Mouse (Mus musculus) Patski (cell line): ENCODE data around the gene Nr1h4. TPM values are rescaled to one million over a fixed set of nuclear protein-coding genes. Genes with fewer than 3 reads are reported as not detected.

Experiments
- ATAC-seq: fragments of 100-300 bp; one replicate; pipeline ENCODE4 v1.8.0; 2021
- CTCF ChIA-PET: fragments of 350-600 bp; sonication (Branson Sonifier 250); formaldehyde crosslinking; loops from one replicate; lab custom pipeline; 2022; ENCODE audit warnings: inconsistent platforms; lab: Charles Lee
- POLR2A ChIA-PET: fragments of 350-600 bp; sonication (Branson Sonifier 250); formaldehyde crosslinking; loops from one replicate; lab custom pipeline; 2022; ENCODE audit warnings: antibody characterized with exemption, inconsistent platforms; lab: Charles Lee
- DNase-seq: peaks from one replicate; pipeline ENCODE4 v3.0.0-alpha.2; 2011; ENCODE audit warnings: low read depth, low spot score
- H3K27me3 ChIP-seq: fragments of 371-371 bp; one replicate; pipeline ENCODE4 v1.5.1; 2021
- CTCF ChIP-seq: fragments of 100-300 bp; IDR thresholded peaks from one replicate; pipeline ENCODE4 v1.5.1; 2021
- in situ Hi-C: fragments of 300-500 bp; cut with MboI; formaldehyde crosslinking; loops from 3 replicates; pipeline ENCODE4 v1.11.1; 2018; ENCODE audit warnings: low pct_unique_long_range_greater_than_20kb, mixed read lengths
- polyA plus RNA-seq: library from polyadenylated mRNA; unstranded; gene quantifications from one replicate; pipeline ENCODE4 v1.2.3, GENCODE M21; 2021

Gene Nr1h4
- polyA plus RNA-seq, 1 experiment from 2014 or later = 1.3 TPM

DNA sequence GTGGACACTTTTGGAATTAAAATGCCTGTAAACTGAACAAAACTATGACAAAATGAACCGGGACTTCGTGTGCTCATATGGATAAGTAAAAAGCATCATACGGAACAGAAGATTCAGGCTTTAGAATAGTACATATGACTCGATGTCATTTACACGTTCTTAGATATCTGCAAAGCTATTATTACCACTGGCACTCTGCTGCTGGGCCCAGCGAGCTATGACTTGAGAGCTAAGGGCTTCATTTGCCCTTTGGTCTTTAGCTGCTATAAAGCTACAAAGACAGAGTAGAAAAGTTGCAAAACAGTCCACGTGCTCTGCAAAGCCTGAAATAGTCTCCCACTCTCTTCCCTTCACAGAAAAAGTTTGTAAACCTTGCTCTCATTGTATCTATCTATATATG lies 10.9 kb downstream of the Nr1h4 start:
- TF ChIP-seq CTCF = no peak
- ATAC-seq (no peak), DNase-seq (no peak)
- in situ Hi-C loops = no loop called here
- POLR2A ChIA-PET = interaction anchor here (0.6 kb wide), 1 partner anchor 9 kb away, joined by 4 read pairs; no protein-coding TSS in a partner anchor
- CTCF ChIA-PET = interaction anchor here (0.9 kb wide), 1 partner anchor 61 kb away, joined by 3 read pairs; no protein-coding TSS in a partner anchor
- H3K27me3 ChIP-seq = no peaks in the 10 kb centered on the region

DNA sequence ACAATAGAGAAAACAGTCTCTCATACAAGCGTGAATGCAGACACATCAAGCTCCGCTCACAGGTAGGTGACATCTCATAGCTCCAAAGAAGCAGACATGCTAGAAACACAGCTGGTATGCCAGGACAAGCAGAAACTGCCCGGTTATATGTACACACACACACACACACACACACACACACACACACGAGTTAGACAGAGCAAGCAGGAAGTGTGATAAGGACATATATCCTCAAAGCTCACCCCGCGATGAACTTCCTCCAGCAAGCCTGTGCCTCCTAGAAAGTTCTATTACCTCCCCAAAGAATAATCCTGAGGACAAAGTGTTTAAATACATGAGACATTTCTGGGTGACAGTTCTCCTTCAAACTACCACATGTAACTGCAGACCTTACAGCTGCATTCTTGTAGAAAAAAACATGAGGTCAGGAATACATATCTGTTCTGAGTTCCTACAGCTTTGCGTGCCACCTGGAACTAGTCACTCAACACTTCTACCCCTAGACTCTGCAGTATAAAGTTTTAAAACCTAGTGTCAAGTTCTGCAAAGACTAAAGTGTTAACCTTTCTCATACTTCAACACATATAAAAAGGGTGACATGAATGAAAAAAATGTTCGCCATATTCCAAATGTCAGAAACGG lies 11.5 kb downstream of the Nr1h4 start:
- ATAC-seq (no peak), DNase-seq (no peak)
- in situ Hi-C loops = no loop called here
- CTCF ChIA-PET = interaction anchor here (1.4 kb wide), 1 partner anchor 10 kb away, joined by 3 read pairs; no protein-coding TSS in a partner anchor
- POLR2A ChIA-PET = interaction anchor here (0.6 kb wide), 1 partner anchor 9 kb away, joined by 4 read pairs; no protein-coding TSS in a partner anchor
- H3K27me3 ChIP-seq = no peaks in the 10 kb centered on the region
- TF ChIP-seq CTCF = no peak

DNA sequence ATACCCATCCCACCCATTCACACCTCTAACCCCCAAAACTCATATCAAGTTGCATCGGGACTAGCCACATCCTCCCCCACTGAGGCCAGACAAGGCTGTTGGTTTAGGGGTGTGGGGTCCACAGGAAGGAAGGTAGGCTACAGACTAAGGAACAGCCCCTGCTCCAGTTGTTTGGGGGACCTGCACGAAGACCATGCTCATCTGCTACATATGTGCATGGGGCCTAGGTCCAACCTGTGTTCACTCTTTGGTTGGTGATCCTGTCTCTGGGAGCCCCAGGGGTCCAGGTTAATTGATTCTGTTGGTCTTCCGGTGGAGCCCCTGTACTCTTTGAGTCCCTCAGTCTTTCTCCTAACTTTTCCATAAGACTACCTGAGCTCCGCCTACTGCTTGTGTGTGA lies 13.0 kb downstream of the Nr1h4 start:
- ChIA-PET POLR2A (interaction anchor here (0.6 to 0.9 kb wide), 2 partner anchors 11 to 20 kb away, joined by 4 to 5 read pairs; no protein-coding TSS in a partner anchor), CTCF (interaction anchor here (1.4 kb wide), 1 partner anchor 9 kb away, joined by 3 read pairs; no protein-coding TSS in a partner anchor)
- DNase-seq (no peak), ATAC-seq (no peak)
- no peak for TF ChIP-seq CTCF
- in situ Hi-C loops = no loop called here
- no peaks in the 10 kb centered on the region for H3K27me3 ChIP-seq

DNA sequence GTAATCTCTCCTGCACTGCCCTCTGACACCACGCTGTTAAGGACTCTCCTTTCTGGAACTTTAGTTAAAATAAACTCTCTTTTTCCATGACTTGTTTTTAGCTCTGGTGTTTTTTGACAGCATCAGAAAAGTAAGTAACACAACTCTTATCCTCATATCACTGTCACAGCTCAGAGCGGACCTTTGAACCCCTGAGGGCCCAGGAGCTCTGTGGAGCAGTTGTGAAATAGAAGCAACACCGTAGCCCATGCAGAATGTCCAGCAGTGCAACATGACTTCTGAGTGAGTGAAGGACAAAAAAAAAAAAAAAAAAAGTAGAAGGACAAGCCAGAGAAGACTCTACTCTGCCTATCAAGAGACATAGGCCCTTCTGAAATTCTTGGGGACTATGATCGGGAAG lies 14.2 kb downstream of the Nr1h4 start:
- CTCF ChIA-PET = interaction anchor here (1.0 to 1.4 kb wide), 3 partner anchors 10 to 20 kb away, joined by 3 to 5 read pairs (median 4); no protein-coding TSS in a partner anchor
- no peaks in the 10 kb centered on the region for H3K27me3 ChIP-seq
- TF ChIP-seq CTCF = no peak
- POLR2A ChIA-PET = interaction anchor here (0.7 to 1.3 kb wide), 3 partner anchors 10 to 48 kb away, joined by 3 to 5 read pairs (median 4); no protein-coding TSS in a partner anchor
- DNase-seq (no peak), ATAC-seq (no peak)
- in situ Hi-C loops = no loop called here

DNA sequence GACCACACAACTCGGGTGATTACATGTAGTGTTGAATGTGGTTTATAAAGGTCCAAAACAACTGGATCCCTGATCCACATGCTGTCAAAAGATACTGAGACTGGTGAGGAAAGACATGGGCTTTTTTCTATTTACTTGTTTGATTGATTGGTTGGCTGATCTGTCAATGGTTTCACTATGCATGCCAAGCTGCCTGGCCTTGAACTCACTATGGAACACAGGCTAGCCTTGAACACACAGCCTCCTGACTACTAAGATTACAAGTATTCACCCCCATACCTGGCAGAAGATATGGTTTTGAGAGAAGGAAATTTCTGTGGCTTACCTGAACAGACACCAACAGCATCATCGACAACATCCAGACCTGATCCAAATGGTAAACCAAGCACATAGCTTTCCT lies 15.0 kb downstream of the Nr1h4 start:
- in situ Hi-C loops = no loop called here

DNA sequence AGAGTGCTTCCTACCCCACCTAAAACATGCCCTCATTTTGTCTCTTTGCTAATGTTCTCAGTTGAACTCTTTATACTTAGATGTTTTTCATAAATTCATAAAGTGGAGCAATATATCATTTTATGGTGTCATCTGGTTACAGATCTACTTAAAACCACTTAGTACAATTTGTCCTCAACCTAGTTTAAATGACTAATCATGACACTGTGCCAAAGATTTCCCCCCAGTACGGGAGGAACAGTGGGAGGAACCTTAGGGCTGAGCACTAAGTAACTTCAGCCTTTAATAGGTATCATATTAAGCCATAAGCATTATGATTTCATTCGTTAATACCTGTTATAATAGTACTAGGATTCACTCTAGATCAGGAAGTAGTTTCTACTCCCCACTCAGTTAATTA lies 17.6 kb downstream of the Nr1h4 start:
- no peak for ATAC-seq
- in situ Hi-C loops = no loop called here
- no peaks in the 10 kb centered on the region for H3K27me3 ChIP-seq
- DNase-seq = no peak
- no peak for TF ChIP-seq CTCF
- ChIA-PET POLR2A (no interaction called here), CTCF (no interaction called here)

More for the DNA sequence above, 15.0 kb downstream of the Nr1h4 start:
- TF ChIP-seq CTCF = no peak
- CTCF ChIA-PET = interaction anchor here (1.0 to 1.4 kb wide), 2 partner anchors 9 to 19 kb away, joined by 3 to 4 read pairs; no protein-coding TSS in a partner anchor
- no peak for DNase-seq
- POLR2A ChIA-PET = interaction anchor here (1.3 kb wide), 1 partner anchor 9 kb away, joined by 3 read pairs; no protein-coding TSS in a partner anchor
- H3K27me3 ChIP-seq = no peaks in the 10 kb centered on the region
- ATAC-seq = no peak

DNA sequence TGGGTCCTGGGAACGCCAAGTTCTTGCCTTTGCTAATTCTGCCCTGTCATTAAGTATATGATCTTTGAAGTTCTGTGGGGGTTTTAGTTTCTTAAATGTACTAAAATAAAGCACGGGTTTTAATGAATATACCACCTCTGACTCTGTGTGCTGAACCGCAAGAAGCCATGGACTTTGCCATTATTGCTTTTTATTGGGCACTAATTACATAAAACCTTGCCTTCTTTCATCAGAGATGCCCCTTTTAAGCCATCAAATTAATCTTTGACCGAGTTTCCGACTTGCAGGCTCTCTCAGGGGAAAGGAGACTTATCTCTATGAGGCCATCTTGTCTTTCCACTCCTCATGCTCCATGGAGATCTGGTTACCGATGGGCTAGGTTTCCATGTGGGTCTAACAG lies 20.8 kb downstream of the Nr1h4 start:
- POLR2A ChIA-PET = no interaction called here
- H3K27me3 ChIP-seq = no peaks in the 10 kb centered on the region
- ATAC-seq = no peak
- CTCF ChIA-PET = interaction anchor here (1.2 to 3.3 kb wide), 4 partner anchors 8 to 81 kb away, joined by 3 to 8 read pairs (median 3); no protein-coding TSS in a partner anchor
- TF ChIP-seq CTCF = no peak
- in situ Hi-C loops = no loop called here
- DNase-seq = no peak

DNA sequence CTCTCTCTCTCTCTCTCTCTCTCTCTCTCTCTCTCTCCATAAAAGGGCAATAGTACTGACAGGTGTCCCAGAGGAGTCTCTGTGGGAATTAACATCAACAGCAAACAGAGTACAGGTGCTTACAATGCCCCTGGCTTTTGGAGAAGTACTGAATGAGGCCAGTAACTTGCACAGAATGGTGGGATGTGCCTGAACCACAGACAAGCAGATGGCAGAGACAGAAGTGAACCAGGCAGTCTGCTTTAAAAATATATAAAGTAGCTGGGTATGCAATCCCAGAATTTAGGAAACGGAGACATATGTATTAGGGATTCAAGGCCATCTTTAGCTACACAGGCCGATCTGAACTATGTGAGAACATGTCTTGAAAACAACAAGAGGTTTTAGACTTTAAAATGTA lies 22.8 kb downstream of the Nr1h4 start:
- no peak for ATAC-seq
- H3K27me3 ChIP-seq = no peaks in the 10 kb centered on the region
- POLR2A ChIA-PET = interaction anchor here (1.4 kb wide), 1 partner anchor 9 kb away, joined by 3 read pairs; no protein-coding TSS in a partner anchor
- DNase-seq = no peak
- in situ Hi-C loops = no loop called here
- no peak for TF ChIP-seq CTCF
- CTCF ChIA-PET = no interaction called here

DNA sequence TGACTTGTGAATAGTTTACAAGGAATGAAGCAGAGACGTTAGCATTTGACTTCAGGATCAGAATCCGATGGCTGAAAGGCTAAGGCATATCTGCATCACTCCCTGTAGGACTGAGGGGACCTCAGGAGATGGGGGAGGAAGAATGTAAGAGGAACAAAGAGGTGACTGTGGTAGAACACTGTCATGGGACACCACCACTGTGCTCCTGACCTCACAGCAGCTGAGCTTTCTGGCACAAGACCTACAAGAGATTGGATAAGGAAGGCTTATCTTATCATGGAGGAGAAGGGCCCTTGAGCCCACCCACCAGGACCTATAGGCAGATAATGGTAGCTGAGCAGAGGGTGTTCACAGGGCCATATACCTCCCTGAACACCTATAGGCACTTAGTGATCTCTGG lies 24.8 kb downstream of the Nr1h4 start:
- in situ Hi-C loops = no loop called here
- CTCF ChIA-PET = no interaction called here
- DNase-seq (no peak), ATAC-seq (no peak)
- no peak for TF ChIP-seq CTCF
- H3K27me3 ChIP-seq = no peaks in the 10 kb centered on the region
- POLR2A ChIA-PET = no interaction called here

DNA sequence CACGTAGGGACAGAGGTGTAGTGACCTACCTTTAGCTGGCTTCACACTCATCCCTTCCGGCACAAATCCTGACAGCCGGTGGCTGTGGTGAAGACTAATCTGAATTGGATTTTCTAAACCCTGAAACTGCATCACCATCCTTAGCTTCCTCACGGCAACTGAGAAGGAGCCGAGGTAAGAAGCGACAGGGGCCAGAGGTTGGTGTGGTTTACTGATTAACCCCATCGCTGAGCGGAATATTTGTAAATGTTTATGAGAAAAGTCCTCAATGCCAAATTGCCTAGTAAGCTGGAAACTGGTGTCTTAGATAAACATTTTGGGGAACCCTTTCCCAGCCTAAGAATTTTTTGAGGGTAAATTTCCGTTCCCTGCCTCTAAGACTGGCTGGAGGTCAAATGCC lies 26.9 kb downstream of the Nr1h4 start:
- ChIA-PET CTCF (no interaction called here), POLR2A (no interaction called here)
- TF ChIP-seq CTCF = no peak
- no peak for ATAC-seq
- no peaks in the 10 kb centered on the region for H3K27me3 ChIP-seq
- in situ Hi-C loops = no loop called here
- DNase-seq = no peak

DNA sequence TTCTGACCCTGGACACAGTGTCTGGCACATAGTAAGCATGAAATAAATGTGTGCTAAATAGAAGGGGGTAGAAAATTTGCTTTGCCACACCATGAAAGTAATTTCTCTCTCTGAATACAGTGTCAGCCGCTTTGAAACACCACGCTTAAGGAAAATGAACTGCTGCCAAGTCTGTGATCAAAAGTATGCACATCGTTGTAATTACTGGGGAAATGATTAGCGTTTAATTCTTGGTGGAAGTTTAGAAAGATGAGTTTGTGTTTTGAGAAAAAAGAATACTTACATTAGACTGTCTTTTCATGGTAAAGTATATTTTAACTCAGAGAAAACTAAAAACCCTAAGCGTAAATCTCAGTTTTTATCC lies 27.8 kb downstream of the Nr1h4 start:
- ChIA-PET CTCF (no interaction called here), POLR2A (no interaction called here)
- no peak for ATAC-seq
- in situ Hi-C loops = no loop called here
- DNase-seq = no peak
- H3K27me3 ChIP-seq = no peaks in the 10 kb centered on the region
- no peak for TF ChIP-seq CTCF
